Mouse (Mus musculus): ENCODE data around the gene Tppp3. TPM values are rescaled to one million over a fixed set of nuclear protein-coding genes. Genes with fewer than 3 reads are reported as not detected.

Gene Tppp3
- polyA plus RNA-seq, 1 experiment from 2014 or later = 39.3 TPM

DNA sequence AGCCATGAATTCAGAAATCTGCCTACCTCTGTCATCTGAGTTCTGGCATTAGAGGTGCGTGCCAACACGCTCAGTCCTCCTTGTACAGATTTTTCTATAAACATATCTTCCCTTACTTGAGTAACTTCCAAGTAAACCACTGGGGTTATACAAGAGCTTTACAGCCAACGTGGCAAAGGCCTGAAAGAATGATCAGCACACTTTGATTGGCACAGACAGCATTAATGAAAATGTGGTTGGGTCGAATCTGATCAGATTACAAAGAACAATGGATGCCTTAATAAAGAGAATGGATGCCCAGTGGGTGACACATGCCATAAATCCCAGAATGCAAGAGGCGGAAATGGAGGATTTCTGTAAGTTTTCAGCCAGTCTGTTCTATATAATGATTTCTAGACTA lies 35.1 kb downstream of the Tppp3 start:
- Histone ChIP-seq H3K9me3 (no peaks in the 10 kb centered on the region), H3K27ac (no peak overlapping the region), H3K4me2 (replicated peaks) (no peak overlapping the region), H3K4me1 (replicated peaks) (no peaks in the 10 kb centered on the region), H3K9ac (no peak overlapping the region), H3K27me3 (replicated peaks) (no peaks in the 10 kb centered on the region), H3K4me3 (replicated peaks) (no peak overlapping the region), H3K36me3 (no peaks in the 10 kb centered on the region)
- ATAC-seq = no peak
- 71% methylated on average over 5 of the region's 5 CpGs for WGBS

DNA sequence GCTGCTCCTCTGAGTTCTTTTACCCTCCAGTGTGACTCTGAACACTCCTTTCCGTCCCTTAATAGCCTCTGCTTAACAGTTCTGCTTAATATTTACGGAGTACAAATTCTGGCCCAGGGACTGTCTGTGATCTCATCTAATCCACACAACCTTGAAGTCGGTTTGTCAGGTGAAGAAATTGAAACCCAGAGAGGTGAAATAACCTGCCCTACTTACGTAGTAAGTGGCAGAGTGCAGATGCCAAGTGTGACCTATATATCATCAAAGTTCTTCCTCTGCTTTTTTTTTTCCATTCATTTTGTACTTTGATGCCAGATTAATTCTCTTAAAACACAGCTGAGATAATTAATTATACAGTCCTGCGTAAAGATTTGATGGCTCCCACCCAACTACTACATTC lies 37.2 kb downstream of the Tppp3 start:
- H3K4me1 ChIP-seq (replicated peaks) = no peaks in the 10 kb centered on the region
- no peak overlapping the region for H3K4me3 ChIP-seq (replicated peaks)
- WGBS = 61% methylated on average over 5 of the region's 5 CpGs
- H3K36me3 ChIP-seq = no peaks in the 10 kb centered on the region
- H3K27me3 ChIP-seq (replicated peaks) = no peaks in the 10 kb centered on the region
- no peak overlapping the region for H3K9ac ChIP-seq
- no peaks in the 10 kb centered on the region for H3K9me3 ChIP-seq
- H3K27ac ChIP-seq = no peak overlapping the region
- no peak overlapping the region for H3K4me2 ChIP-seq (replicated peaks)
- no peak for ATAC-seq

GRCm38 (mm10) chr8:105433511-105433910 lies 37.8 kb downstream of the Tppp3 start:
- H3K9me3 ChIP-seq = no peaks in the 10 kb centered on the region
- no peak overlapping the region for H3K4me3 ChIP-seq (replicated peaks)
- H3K36me3 ChIP-seq = no peaks in the 10 kb centered on the region
- H3K9ac ChIP-seq = no peak overlapping the region
- no peak overlapping the region for H3K4me2 ChIP-seq (replicated peaks)
- ATAC-seq = no peak
- H3K27me3 ChIP-seq (replicated peaks) = no peaks in the 10 kb centered on the region
- no peak overlapping the region for H3K27ac ChIP-seq
- no peaks in the 10 kb centered on the region for H3K4me1 ChIP-seq (replicated peaks)
- WGBS = 51% methylated on average over 5 of the region's 5 CpGs

DNA sequence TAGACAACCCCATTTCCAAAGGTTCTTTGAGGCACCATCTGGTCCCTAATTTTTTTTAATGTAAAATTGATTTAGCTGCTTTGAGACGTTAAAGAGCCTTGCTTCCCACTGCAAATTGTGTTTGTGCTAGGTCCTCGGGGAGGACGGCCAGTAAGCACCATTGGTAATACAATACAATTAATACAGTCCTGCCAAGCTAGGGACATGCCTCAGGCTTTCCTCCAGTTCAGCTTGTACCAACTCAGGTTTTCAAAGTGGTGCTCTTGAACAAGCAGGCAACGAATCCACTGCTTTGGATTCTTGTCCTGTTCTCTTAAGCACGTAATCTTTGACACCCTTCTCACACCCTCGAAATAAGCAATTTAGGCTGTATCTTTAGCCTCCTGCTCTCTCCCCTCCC lies 38.3 kb downstream of the Tppp3 start:
- no peak for ATAC-seq
- Histone ChIP-seq H3K4me1 (replicated peaks) (no peaks in the 10 kb centered on the region), H3K4me3 (replicated peaks) (no peak overlapping the region), H3K27me3 (replicated peaks) (no peaks in the 10 kb centered on the region), H3K9ac (no peak overlapping the region), H3K9me3 (no peaks in the 10 kb centered on the region), H3K36me3 (no peaks in the 10 kb centered on the region), H3K4me2 (replicated peaks) (no peak overlapping the region), H3K27ac (no peak overlapping the region)
- WGBS = 59% methylated on average over 6 of the region's 6 CpGs

DNA sequence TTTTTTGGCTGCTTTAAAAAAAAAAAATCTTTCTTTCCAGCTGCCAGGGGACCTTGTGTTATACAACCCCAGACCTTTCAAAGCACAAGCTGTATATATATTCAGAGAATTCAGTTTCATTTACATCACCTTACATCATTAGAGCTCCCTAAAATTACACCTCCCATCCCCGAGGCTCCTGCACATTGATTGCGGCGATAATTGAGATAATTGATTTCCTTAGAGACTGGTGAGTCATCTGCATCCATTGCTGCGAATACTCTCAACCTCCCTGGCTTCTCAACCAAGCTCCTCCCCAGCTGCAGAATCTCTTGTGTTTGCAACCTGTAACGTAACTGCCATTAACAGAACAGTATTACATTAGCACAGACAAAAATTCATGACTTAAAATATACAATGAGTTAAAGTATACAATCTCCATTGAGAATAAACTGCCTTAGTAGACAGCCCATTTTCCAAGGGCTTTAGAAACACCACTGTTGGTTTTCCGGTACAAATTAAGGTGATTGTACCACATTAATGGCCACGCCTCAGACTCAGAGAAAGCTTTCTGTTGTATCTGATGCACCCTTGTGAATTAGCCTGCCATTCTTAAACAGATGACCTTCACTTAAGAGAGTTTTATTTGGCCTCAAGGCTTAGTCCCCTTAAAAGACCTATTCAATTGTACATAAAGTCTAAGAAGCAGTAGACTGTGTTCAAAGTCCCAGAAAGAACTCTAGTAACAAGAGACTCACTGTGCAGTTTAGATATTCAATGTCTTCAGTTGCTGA lies 39.4 kb downstream of the Tppp3 start:
- no peaks in the 10 kb centered on the region for H3K36me3 ChIP-seq
- H3K27me3 ChIP-seq (replicated peaks) = no peaks in the 10 kb centered on the region
- no peak for ATAC-seq
- no peak overlapping the region for H3K9ac ChIP-seq
- H3K27ac ChIP-seq = no peak overlapping the region
- no peaks in the 10 kb centered on the region for H3K4me1 ChIP-seq (replicated peaks)
- no peak overlapping the region for H3K4me3 ChIP-seq (replicated peaks)
- no peak overlapping the region for H3K4me2 ChIP-seq (replicated peaks)
- H3K9me3 ChIP-seq = no peaks in the 10 kb centered on the region
- WGBS = 62% methylated on average over 7 of the region's 7 CpGs

- no peak overlapping the region for H3K9ac ChIP-seq
- ATAC-seq = no peak
- H3K4me2 ChIP-seq (replicated peaks) = no peak overlapping the region
- H3K4me3 ChIP-seq (replicated peaks) = no peak overlapping the region
- no peak overlapping the region for H3K27ac ChIP-seq
- H3K4me1 ChIP-seq (replicated peaks) = no peaks in the 10 kb centered on the region
- H3K27me3 ChIP-seq (replicated peaks) = no peaks in the 10 kb centered on the region
- H3K36me3 ChIP-seq = no peaks in the 10 kb centered on the region
- no peaks in the 10 kb centered on the region for H3K9me3 ChIP-seq
- 49% methylated on average over 6 of the region's 6 CpGs for WGBS
Observed at GRCm38 (mm10) chr8:105426878-105427277, 44.4 kb downstream of the Tppp3 start.

DNA sequence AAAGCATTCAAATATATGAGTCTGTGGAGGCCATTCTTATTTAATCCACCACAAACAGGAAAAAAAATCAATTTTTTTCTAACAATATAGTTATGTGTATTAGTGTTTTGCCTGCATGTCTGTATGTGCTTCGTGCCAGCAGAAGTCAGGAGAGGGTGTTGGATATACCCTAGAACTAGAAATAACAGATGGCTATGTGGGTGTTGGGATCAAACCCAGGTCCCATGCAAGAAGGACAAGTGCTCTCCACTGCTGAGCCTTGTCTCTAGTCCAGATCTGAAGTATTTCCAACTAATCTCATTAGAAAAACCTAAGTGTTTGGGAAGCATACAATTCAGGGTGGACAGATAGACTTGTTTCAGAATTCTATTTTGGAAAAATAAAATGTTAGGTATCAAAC lies 49.3 kb downstream of the Tppp3 start:
- WGBS = 74% methylated on average over 1 of the region's 1 CpGs

GRCm38 (mm10) chr8:105419800-105420199 lies 51.5 kb downstream of the Tppp3 start:
- Histone ChIP-seq H3K27ac (no peak overlapping the region), H3K4me2 (replicated peaks) (no peak overlapping the region), H3K4me1 (replicated peaks) (no peaks in the 10 kb centered on the region), H3K9ac (no peak overlapping the region), H3K9me3 (no peaks in the 10 kb centered on the region), H3K36me3 (no peaks in the 10 kb centered on the region), H3K4me3 (replicated peaks) (no peak overlapping the region), H3K27me3 (replicated peaks) (no peaks in the 10 kb centered on the region)
- WGBS = 74% methylated on average over 4 of the region's 4 CpGs
- ATAC-seq = no peak

More for the DNA sequence above, 49.3 kb downstream of the Tppp3 start:
- Histone ChIP-seq H3K36me3 (no peaks in the 10 kb centered on the region), H3K9me3 (no peaks in the 10 kb centered on the region), H3K27ac (no peak overlapping the region), H3K9ac (no peak overlapping the region), H3K27me3 (replicated peaks) (no peaks in the 10 kb centered on the region), H3K4me2 (replicated peaks) (no peak overlapping the region), H3K4me1 (replicated peaks) (no peaks in the 10 kb centered on the region), H3K4me3 (replicated peaks) (no peak overlapping the region)
- ATAC-seq = no peak

DNA sequence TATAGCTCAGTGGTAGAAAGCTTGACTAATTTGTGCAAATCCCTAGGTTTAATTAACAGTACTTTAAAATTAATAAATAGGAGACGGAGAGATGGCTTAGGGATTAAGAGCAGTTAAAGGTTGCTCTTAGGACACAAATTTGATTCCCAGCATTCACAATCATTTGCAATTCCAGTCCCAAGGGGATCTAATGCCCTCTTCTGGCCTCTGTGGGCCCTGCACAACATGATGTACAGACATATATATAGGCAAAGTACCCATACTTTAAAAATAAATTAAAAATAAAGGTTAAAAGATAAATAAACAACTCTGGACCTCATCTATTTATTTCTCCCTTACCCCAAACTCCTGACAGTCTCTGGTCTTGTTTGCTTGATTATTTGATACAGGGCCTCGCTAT lies 52.3 kb downstream of the Tppp3 start:
- WGBS = 82% methylated on average over 2 of the region's 2 CpGs
- H3K9ac ChIP-seq = no peak overlapping the region
- no peaks in the 10 kb centered on the region for H3K36me3 ChIP-seq
- ATAC-seq = no peak
- 0 out of 2 replicates have a peak, but pooled peaks cover 2% of the 10 kb centered on the region for H3K4me1 ChIP-seq (replicated peaks)
- H3K4me2 ChIP-seq (replicated peaks) = no peak overlapping the region
- H3K27me3 ChIP-seq (replicated peaks) = no peaks in the 10 kb centered on the region
- no peak overlapping the region for H3K27ac ChIP-seq
- H3K4me3 ChIP-seq (replicated peaks) = no peak overlapping the region
- no peaks in the 10 kb centered on the region for H3K9me3 ChIP-seq

Other genes with a start within 250 kb of the Tppp3 start
- gene D230025D16Rik, start 246.4 kb downstream of the Tppp3 start, polyA plus RNA-seq (2015; fragmentation: Nextera tagmentation; extraction: Ambion mirVana) = 20.6 and 21.8 TPM in 2 replicates
- gene B3gnt9, start 216.4 kb downstream of the Tppp3 start, polyA plus RNA-seq (2015; fragmentation: Nextera tagmentation; extraction: Ambion mirVana) = 18.8 and 19.5 TPM in 2 replicates
- gene Tradd, start 206.9 kb downstream of the Tppp3 start, polyA plus RNA-seq (2015; fragmentation: Nextera tagmentation; extraction: Ambion mirVana) = 36.7 and 39.2 TPM in 2 replicates
- gene Fbxl8, start 206.9 kb downstream of the Tppp3 start, polyA plus RNA-seq (2015; fragmentation: Nextera tagmentation; extraction: Ambion mirVana) = 4.4 and 5.0 TPM in 2 replicates
- 0.10 and 0.11 TPM in 2 replicates for gene Hsf4, start 201.7 kb downstream of the Tppp3 start, polyA plus RNA-seq (2015; fragmentation: Nextera tagmentation; extraction: Ambion mirVana)
- gene Nol3, start 195.4 kb downstream of the Tppp3 start, polyA plus RNA-seq (2015; fragmentation: Nextera tagmentation; extraction: Ambion mirVana) = 1.0 and 1.2 TPM in 2 replicates
- 8.3 and 8.6 TPM in 2 replicates for gene 4931428F04Rik, start 181.7 kb downstream of the Tppp3 start, polyA plus RNA-seq (2015; fragmentation: Nextera tagmentation; extraction: Ambion mirVana)
- gene Exoc3l, start 175.4 kb downstream of the Tppp3 start, polyA plus RNA-seq (2015; fragmentation: Nextera tagmentation; extraction: Ambion mirVana) = 8.0 and 8.7 TPM in 2 replicates
- gene E2f4, start 173.9 kb downstream of the Tppp3 start, polyA plus RNA-seq (2015; fragmentation: Nextera tagmentation; extraction: Ambion mirVana) = 84.9 and 90.4 TPM in 2 replicates
- gene Elmo3, start 165.9 kb downstream of the Tppp3 start, polyA plus RNA-seq (2015; fragmentation: Nextera tagmentation; extraction: Ambion mirVana) = 18.3 and 21.2 TPM in 2 replicates
- gene Lrrc29, start 145.2 kb downstream of the Tppp3 start, polyA plus RNA-seq (2015; fragmentation: Nextera tagmentation; extraction: Ambion mirVana) = 1.3 and 2.3 TPM in 2 replicates
- gene Tmem208, start 145.2 kb downstream of the Tppp3 start, polyA plus RNA-seq (2015; fragmentation: Nextera tagmentation; extraction: Ambion mirVana) = 128 and 151 TPM in 2 replicates
- gene Fhod1, start 123.6 kb downstream of the Tppp3 start, polyA plus RNA-seq (2015; fragmentation: Nextera tagmentation; extraction: Ambion mirVana) = 1.3 and 1.9 TPM in 2 replicates
- 1.4 and 1.7 TPM in 2 replicates for gene Slc9a5, start 122.7 kb downstream of the Tppp3 start, polyA plus RNA-seq (2015; fragmentation: Nextera tagmentation; extraction: Ambion mirVana)
- gene Plekhg4, start 98.3 kb downstream of the Tppp3 start, polyA plus RNA-seq (2015; fragmentation: Nextera tagmentation; extraction: Ambion mirVana) = 0.10 and 0.27 TPM in 2 replicates
- 0.05 TPM in 1 of 2 replicates, not detected in the other for gene Kctd19, start 58.0 kb downstream of the Tppp3 start, polyA plus RNA-seq (2015; fragmentation: Nextera tagmentation; extraction: Ambion mirVana)
- 0.24 and 0.26 TPM in 2 replicates for gene Lrrc36, start 58.0 kb downstream of the Tppp3 start, polyA plus RNA-seq (2015; fragmentation: Nextera tagmentation; extraction: Ambion mirVana)
- 20.1 and 22.6 TPM in 2 replicates for gene Zdhhc1, start 25.4 kb upstream of the Tppp3 start, polyA plus RNA-seq (2015; fragmentation: Nextera tagmentation; extraction: Ambion mirVana)
- 2.7 and 3.0 TPM in 2 replicates for gene Hsd11b2, start 47.2 kb upstream of the Tppp3 start, polyA plus RNA-seq (2015; fragmentation: Nextera tagmentation; extraction: Ambion mirVana)
- 78.2 and 89.4 TPM in 2 replicates for gene Atp6v0d1, start 94.5 kb upstream of the Tppp3 start, polyA plus RNA-seq (2015; fragmentation: Nextera tagmentation; extraction: Ambion mirVana)
- 18.4 and 18.5 TPM in 2 replicates for gene Ripor1, start 133.7 kb upstream of the Tppp3 start, polyA plus RNA-seq (2015; fragmentation: Nextera tagmentation; extraction: Ambion mirVana)
- 96.4 and 106 TPM in 2 replicates for gene Ctcf, start 165.0 kb upstream of the Tppp3 start, polyA plus RNA-seq (2015; fragmentation: Nextera tagmentation; extraction: Ambion mirVana)
- gene Agrp, start 165.9 kb upstream of the Tppp3 start, polyA plus RNA-seq (2015; fragmentation: Nextera tagmentation; extraction: Ambion mirVana) = 0.57 and 0.88 TPM in 2 replicates
- gene Carmil2, start 214.7 kb upstream of the Tppp3 start, polyA plus RNA-seq (2015; fragmentation: Nextera tagmentation; extraction: Ambion mirVana) = 1.0 and 1.1 TPM in 2 replicates
- gene Acd, start 229.6 kb upstream of the Tppp3 start, polyA plus RNA-seq (2015; fragmentation: Nextera tagmentation; extraction: Ambion mirVana) = 46.1 and 51.1 TPM in 2 replicates
- 12.7 and 13.4 TPM in 2 replicates for gene Pard6a, start 229.6 kb upstream of the Tppp3 start, polyA plus RNA-seq (2015; fragmentation: Nextera tagmentation; extraction: Ambion mirVana)
- 0.13 TPM in 1 of 2 replicates, not detected in the other for gene 4933405L10Rik, start 236.1 kb upstream of the Tppp3 start, polyA plus RNA-seq (2015; fragmentation: Nextera tagmentation; extraction: Ambion mirVana)
- 15.8 and 17.3 TPM in 2 replicates for gene Enkd1, start 236.7 kb upstream of the Tppp3 start, polyA plus RNA-seq (2015; fragmentation: Nextera tagmentation; extraction: Ambion mirVana)